Comparison of ENCODE assay signal across 1 mouse cellular context in genomic region chr9:123717186-123718008, GRCm38 (mm10).
TF ChIP-seq lines count a peak whose summit lies in the region.

Lztfl1 (minus strand) TSS chr9:123717697.

TF ChIP-seq in CH12.LX, 34 proteins besides CTCF, POLR2A, EP300 and RAD21 (continued from another document):
- TF ChIP-seq SIN3A (IDR thresholded peaks at IDR 0.05; ENCODE audit: low read length) (peak; percentile 100), RCOR1 (conservative IDR thresholded peaks at IDR 0.05; ENCODE audit: low read depth, low read length) (no peak), TCF12 (IDR thresholded peaks at IDR 0.05; ENCODE audit: low read depth, low read length) (0 out of 2 replicates have a peak, but pooled peaks have one; percentile 55), MXI1 (IDR thresholded peaks at IDR 0.05; ENCODE audit: low read depth, low read length) (peak; percentile 99), USF2 (conservative IDR thresholded peaks at IDR 0.05; ENCODE audit: low read depth, low read length) (peak; percentile 99), NRF1 (IDR thresholded peaks at IDR 0.05; ENCODE audit: low read depth, low read length) (0 out of 2 replicates have a peak, but pooled peaks have one; percentile 41)
